Mouse (Mus musculus): ENCODE measurements around the gene Prmt9. TPM values are rescaled to one million over a fixed set of nuclear protein-coding genes. Genes with fewer than 3 reads are reported as not detected.
A peak's percentile ranks its signal among the peaks of the same experiment; 100 is the strongest.

Prmt9 gene
- polyA plus RNA-seq, 1 experiment from 2014 or later = 29.3 TPM

DNA sequence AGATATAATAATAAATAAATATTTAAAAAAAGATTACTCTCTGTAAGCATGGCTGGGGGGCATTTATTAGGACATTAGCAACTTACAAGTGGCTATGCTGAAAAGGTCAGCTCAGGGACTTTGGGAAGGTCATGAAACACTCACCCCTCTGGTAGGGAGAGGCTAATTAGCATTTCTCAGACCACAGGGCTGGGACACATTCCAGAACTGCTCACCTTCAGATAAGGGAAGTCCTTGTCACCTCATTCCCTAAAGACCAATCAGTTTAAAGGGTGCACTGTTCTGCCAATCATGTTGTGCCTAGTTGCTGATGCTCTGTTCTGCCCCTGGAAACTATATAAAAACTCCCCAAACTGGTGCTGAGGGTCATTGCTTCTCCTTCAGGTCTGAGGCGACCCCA is 10.9 kb upstream of the Prmt9 start:
- Histone ChIP-seq H3K27ac (replicated peaks; ENCODE audit: low read depth, low read length) (no peak overlapping the region), H3K4me2 (ENCODE audit: low read length) (no peak overlapping the region), H3K4me1 (ENCODE audit: control insufficient read depth, insufficient read depth, low read length) (no peaks in the 10 kb centered on the region), H3K4me3 (replicated peaks; ENCODE audit: low read depth, low read length) (no peak overlapping the region), H3K36me3 (ENCODE audit: control insufficient read depth, insufficient read depth, low read length) (no peaks in the 10 kb centered on the region), H3K9me3 (ENCODE audit: control insufficient read depth, low read length) (no peaks in the 10 kb centered on the region), H3K9ac (replicated peaks; ENCODE audit: low read length) (no peak overlapping the region), H3K27me3 (ENCODE audit: control insufficient read depth, insufficient read depth, low read length) (no peaks in the 10 kb centered on the region)
- no peak for ATAC-seq (ENCODE audit: low FRiP score, low TSS enrichment)
- no peak for DNase-seq
- WGBS = 91% methylated on average over 1 of the region's 1 CpGs

DNA sequence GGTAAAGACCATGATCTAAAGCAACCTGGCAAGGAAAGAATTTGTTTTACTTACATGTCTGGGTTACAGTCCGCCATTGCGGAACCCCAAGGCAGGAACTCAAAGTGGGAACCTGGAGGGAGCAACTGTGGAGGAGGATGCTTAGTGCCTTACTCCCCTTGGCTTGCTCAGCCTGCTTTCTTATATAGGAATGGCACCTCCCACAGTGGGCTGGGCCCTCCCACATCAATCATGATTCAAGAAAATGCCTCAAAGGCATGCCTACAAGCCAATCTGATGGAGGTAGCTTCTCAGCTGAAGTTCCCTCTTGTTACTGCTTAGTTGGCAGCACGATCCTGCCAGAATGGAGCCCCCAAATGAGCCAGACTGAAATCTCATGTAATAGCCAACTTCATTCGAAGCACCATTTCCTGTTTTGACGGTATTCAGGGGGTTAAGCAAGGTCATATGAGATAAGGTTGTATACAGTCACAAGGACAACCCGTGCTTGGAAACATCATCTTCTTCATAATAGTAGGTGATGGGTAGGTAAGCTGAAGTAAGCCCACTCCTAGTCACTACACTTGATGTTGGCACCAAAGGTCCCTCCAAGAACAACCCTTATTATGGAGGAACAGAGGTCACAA is 5.9 kb upstream of the Prmt9 start:
- ATAC-seq (ENCODE audit: low FRiP score, low TSS enrichment) (no peak), DNase-seq (no peak)
- H3K9me3 ChIP-seq (ENCODE audit: control insufficient read depth, low read length) = no peaks in the 10 kb centered on the region
- H3K4me3 ChIP-seq (replicated peaks; ENCODE audit: low read depth, low read length) = no peak overlapping the region
- H3K27ac ChIP-seq (replicated peaks; ENCODE audit: low read depth, low read length) = no peak overlapping the region
- H3K4me2 ChIP-seq (ENCODE audit: low read length) = no peak overlapping the region
- no peaks in the 10 kb centered on the region for H3K4me1 ChIP-seq (ENCODE audit: control insufficient read depth, insufficient read depth, low read length)
- no peaks in the 10 kb centered on the region for H3K36me3 ChIP-seq (ENCODE audit: control insufficient read depth, insufficient read depth, low read length)
- no peak overlapping the region for H3K9ac ChIP-seq (replicated peaks; ENCODE audit: low read length)
- WGBS = 89% methylated on average over 6 of the region's 6 CpGs
- no peaks in the 10 kb centered on the region for H3K27me3 ChIP-seq (ENCODE audit: control insufficient read depth, insufficient read depth, low read length)

DNA sequence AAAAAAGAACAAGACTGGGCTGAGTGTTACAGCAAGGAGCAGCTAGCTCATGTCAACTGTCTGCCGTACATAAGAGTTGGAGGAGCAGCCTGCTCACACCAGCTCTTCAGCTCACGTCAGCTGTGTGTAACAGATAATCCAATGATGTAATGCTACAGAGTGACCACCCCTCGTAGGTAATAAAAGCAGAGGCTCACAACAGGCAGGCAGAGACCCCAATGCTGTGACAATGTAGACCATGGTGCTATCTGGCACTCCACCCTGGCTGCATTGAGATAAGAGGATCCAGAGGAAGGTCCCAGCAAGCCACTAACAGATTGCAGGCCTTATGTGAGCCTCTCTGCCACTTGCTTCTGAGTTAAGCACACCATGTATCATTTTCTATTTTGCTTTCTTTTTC is 4.8 kb upstream of the Prmt9 start:
- DNase-seq = no peak
- H3K9ac ChIP-seq (replicated peaks; ENCODE audit: low read length) = no peak overlapping the region
- H3K4me3 ChIP-seq (replicated peaks; ENCODE audit: low read depth, low read length) = no peak overlapping the region
- no peaks in the 10 kb centered on the region for H3K36me3 ChIP-seq (ENCODE audit: control insufficient read depth, insufficient read depth, low read length)
- no peak for ATAC-seq (ENCODE audit: low FRiP score, low TSS enrichment)
- H3K27me3 ChIP-seq (ENCODE audit: control insufficient read depth, insufficient read depth, low read length) = no peaks in the 10 kb centered on the region
- no peak overlapping the region for H3K4me2 ChIP-seq (ENCODE audit: low read length)
- no peak overlapping the region for H3K27ac ChIP-seq (replicated peaks; ENCODE audit: low read depth, low read length)
- 68% methylated on average over 3 of the region's 3 CpGs for WGBS
- H3K9me3 ChIP-seq (ENCODE audit: control insufficient read depth, low read length) = no peaks in the 10 kb centered on the region
- no peaks in the 10 kb centered on the region for H3K4me1 ChIP-seq (ENCODE audit: control insufficient read depth, insufficient read depth, low read length)

DNA sequence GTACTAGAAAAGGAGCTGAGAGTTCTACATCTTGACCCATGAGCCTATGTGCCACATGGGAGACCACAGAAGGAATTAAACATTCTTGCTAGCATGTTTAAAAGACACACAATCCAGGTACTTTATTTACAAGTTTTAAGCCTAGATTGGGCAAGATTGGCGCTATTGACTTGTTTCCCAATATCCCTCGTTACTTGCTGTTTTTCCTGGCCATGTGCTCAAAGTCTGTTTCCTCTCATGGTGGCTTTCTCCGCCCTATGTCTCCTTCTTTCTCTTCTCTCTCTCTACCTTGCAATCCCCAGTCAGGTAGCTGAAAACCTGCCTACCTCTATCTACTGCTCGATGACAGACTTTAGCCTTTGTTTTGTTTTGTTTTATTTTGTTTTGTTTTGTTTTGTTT is 3.6 kb upstream of the Prmt9 start:
- peaks cover 3% of the 10 kb centered on the region; the same call in 1 of the 2 replicates for H3K4me1 ChIP-seq (ENCODE audit: control insufficient read depth, insufficient read depth, low read length)
- WGBS = 92% methylated on average over 4 of the region's 4 CpGs
- H3K4me2 ChIP-seq (ENCODE audit: low read length) = no peak overlapping the region
- H3K9ac ChIP-seq (replicated peaks; ENCODE audit: low read length) = no peak overlapping the region
- DNase-seq = no peak
- H3K9me3 ChIP-seq (ENCODE audit: control insufficient read depth, low read length) = no peaks in the 10 kb centered on the region
- no peak overlapping the region for H3K27ac ChIP-seq (replicated peaks; ENCODE audit: low read depth, low read length)
- H3K27me3 ChIP-seq (ENCODE audit: control insufficient read depth, insufficient read depth, low read length) = no peaks in the 10 kb centered on the region
- H3K4me3 ChIP-seq (replicated peaks; ENCODE audit: low read depth, low read length) = no peak overlapping the region
- no peak for ATAC-seq (ENCODE audit: low FRiP score, low TSS enrichment)
- no peaks in the 10 kb centered on the region for H3K36me3 ChIP-seq (ENCODE audit: control insufficient read depth, insufficient read depth, low read length)

DNA sequence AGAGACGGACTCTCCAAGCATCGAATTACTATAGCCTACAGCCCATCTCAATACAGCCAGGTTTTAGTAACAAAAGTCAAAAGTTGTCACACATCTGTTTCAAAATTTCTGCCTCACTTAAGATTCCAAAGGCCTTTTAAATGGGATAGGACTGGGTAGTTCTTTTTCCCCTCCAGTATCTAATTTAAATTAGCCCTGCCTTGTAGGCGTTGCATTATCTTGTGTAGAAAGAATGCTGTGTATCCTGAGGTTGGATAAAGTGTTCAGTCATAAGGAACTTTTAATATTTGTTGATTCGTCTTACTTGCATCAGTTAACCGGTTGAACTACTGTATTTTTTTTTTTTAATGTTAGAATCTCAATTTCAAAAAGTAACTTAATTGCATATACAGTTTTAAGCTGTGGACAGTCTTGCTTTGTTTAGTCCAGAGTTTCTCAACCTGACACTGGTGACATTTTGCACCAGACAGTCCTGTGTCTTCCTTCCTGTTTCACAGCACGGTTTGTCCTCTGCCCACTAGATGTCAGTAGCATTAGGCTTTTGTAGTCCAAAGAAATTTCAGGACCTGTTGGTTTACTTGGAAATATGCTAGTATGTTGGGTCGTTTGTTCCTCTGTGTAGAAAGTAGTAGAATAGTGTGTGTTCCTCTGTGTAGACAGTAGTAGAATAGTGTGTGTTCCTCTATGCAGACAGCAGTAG is 834 bp downstream of the Prmt9 start:
- H3K9me3 ChIP-seq (ENCODE audit: control insufficient read depth, low read length) = no peaks in the 10 kb centered on the region
- peak overlapping the region; percentile 79 for H3K4me3 ChIP-seq (replicated peaks; ENCODE audit: low read depth, low read length)
- DNase-seq (peak; percentile 76), ATAC-seq (ENCODE audit: low FRiP score, low TSS enrichment) (no peak)
- H3K4me2 ChIP-seq (ENCODE audit: low read length) = peak overlapping the region; percentile 80
- peaks cover 3% of the 10 kb centered on the region; the same call in 1 of the 2 replicates for H3K4me1 ChIP-seq (ENCODE audit: control insufficient read depth, insufficient read depth, low read length)
- no peaks in the 10 kb centered on the region for H3K27me3 ChIP-seq (ENCODE audit: control insufficient read depth, insufficient read depth, low read length)
- H3K27ac ChIP-seq (replicated peaks; ENCODE audit: low read depth, low read length) = peak overlapping the region; percentile 91; the same call in 1 of the 2 replicates
- peak overlapping the region; percentile 95 for H3K9ac ChIP-seq (replicated peaks; ENCODE audit: low read length)
- peaks cover 30% of the 10 kb centered on the region for H3K36me3 ChIP-seq (ENCODE audit: control insufficient read depth, insufficient read depth, low read length)
- WGBS = 24% methylated on average over 7 of the region's 7 CpGs

DNA sequence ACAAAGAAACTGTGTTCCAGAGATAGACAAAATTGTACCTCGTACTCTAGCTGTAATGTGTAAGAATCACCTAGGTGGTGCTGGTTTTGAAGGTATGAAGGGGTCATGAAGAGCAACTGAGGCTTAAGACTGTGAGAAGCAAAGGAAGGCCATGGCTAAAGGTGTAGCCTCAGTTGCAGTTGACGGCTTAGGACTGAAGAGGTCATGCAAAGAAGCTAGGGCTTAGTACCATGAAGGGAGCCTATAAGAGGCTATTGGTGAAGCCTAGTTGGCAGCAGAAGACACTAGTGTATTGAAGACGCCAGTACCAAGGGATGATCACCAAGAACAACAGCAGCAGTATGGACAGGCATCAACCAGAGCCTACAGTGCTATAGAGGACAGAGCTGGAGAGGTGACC is 3.3 kb downstream of the Prmt9 start:
- no peak overlapping the region for H3K9ac ChIP-seq (replicated peaks; ENCODE audit: low read length)
- peaks cover 3% of the 10 kb centered on the region; the same call in 1 of the 2 replicates for H3K4me1 ChIP-seq (ENCODE audit: control insufficient read depth, insufficient read depth, low read length)
- WGBS = 97% methylated on average over 3 of the region's 3 CpGs
- H3K36me3 ChIP-seq (ENCODE audit: control insufficient read depth, insufficient read depth, low read length) = peaks cover 48% of the 10 kb centered on the region
- H3K27ac ChIP-seq (replicated peaks; ENCODE audit: low read depth, low read length) = no peak overlapping the region
- DNase-seq = no peak
- no peaks in the 10 kb centered on the region for H3K9me3 ChIP-seq (ENCODE audit: control insufficient read depth, low read length)
- no peak overlapping the region for H3K4me2 ChIP-seq (ENCODE audit: low read length)
- no peak overlapping the region for H3K4me3 ChIP-seq (replicated peaks; ENCODE audit: low read depth, low read length)
- no peaks in the 10 kb centered on the region for H3K27me3 ChIP-seq (ENCODE audit: control insufficient read depth, insufficient read depth, low read length)
- ATAC-seq (ENCODE audit: low FRiP score, low TSS enrichment) = no peak

DNA sequence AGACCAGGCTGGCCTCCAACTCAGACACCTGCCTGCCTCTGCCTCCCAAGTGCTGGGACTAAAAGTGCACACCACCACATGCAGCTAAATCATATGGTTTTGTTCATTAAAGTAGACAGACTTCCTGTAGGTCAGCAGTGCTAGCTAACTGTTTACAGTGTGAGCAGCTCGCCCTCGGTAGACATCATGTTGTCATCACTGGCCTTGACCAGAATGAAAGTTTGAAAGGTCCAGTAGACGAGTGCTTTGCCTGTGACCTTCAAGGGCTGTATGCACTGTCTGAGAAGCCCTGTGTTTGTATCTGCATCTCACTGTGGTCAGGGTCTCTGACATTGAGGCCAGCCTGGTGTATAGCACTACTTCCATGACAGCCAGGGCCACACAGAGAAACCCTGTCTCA is 12.2 kb downstream of the Prmt9 start:
- Histone ChIP-seq H3K36me3 (ENCODE audit: control insufficient read depth, insufficient read depth, low read length) (peaks cover 78% of the 10 kb centered on the region), H3K9ac (replicated peaks; ENCODE audit: low read length) (no peak overlapping the region), H3K27ac (replicated peaks; ENCODE audit: low read depth, low read length) (no peak overlapping the region), H3K4me3 (replicated peaks; ENCODE audit: low read depth, low read length) (no peak overlapping the region), H3K4me1 (ENCODE audit: control insufficient read depth, insufficient read depth, low read length) (no peaks in the 10 kb centered on the region), H3K27me3 (ENCODE audit: control insufficient read depth, insufficient read depth, low read length) (no peaks in the 10 kb centered on the region), H3K9me3 (ENCODE audit: control insufficient read depth, low read length) (no peaks in the 10 kb centered on the region), H3K4me2 (ENCODE audit: low read length) (no peak overlapping the region)
- DNase-seq (no peak), ATAC-seq (ENCODE audit: low FRiP score, low TSS enrichment) (no peak)
- WGBS = 94% methylated on average over 3 of the region's 3 CpGs

DNA sequence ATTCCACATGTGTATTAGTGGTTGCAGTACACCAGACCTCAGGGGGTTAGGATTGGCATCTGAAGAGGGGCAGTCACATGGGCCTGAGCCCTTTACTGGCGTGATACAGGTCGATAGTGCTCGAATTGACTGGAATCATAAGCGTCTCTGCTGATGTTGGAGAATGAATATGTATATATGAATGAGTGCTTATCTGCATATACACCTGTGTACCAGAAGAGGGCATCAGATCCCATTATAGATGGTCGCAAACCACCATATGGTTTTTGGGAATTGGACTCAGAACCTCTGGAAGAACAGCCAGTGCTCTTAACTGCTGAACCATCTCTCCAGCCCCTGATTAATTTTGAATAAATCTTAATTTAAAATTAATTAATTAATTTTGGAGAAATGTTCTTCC is 25.0 kb downstream of the Prmt9 start:
- Histone ChIP-seq H3K4me3 (replicated peaks; ENCODE audit: low read depth, low read length) (no peak overlapping the region), H3K9ac (replicated peaks; ENCODE audit: low read length) (no peak overlapping the region), H3K4me1 (ENCODE audit: control insufficient read depth, insufficient read depth, low read length) (no peaks in the 10 kb centered on the region), H3K27me3 (ENCODE audit: control insufficient read depth, insufficient read depth, low read length) (no peaks in the 10 kb centered on the region), H3K36me3 (ENCODE audit: control insufficient read depth, insufficient read depth, low read length) (peaks cover 51% of the 10 kb centered on the region), H3K9me3 (ENCODE audit: control insufficient read depth, low read length) (no peaks in the 10 kb centered on the region), H3K27ac (replicated peaks; ENCODE audit: low read depth, low read length) (no peak overlapping the region), H3K4me2 (ENCODE audit: low read length) (no peak overlapping the region)
- peak; percentile 2 for DNase-seq
- no peak for ATAC-seq (ENCODE audit: low FRiP score, low TSS enrichment)
- 94% methylated on average over 5 of the region's 5 CpGs for WGBS

DNA sequence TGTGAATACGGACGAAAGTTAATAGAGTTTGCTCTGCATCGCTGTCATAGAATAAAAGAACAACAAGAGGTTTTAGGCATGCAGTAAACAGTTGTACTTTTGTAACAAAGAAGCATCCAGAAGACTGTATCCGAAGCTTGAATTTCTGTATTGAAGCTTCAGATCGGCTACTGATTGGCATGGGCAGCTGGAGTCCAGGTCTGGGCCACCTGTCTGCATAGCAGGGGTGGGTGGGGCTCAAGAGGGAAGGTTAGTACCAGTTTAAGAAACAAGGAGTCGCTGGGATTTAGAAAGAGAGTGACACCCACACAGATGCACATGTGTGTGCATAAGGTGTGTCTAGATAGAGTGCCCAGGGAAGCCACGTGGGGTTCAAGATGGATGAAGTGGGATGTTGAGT is 28.5 kb downstream of the Prmt9 start:
- WGBS = 97% methylated on average over 7 of the region's 7 CpGs
- no peak for ATAC-seq (ENCODE audit: low FRiP score, low TSS enrichment)
- Histone ChIP-seq H3K9ac (replicated peaks; ENCODE audit: low read length) (no peak overlapping the region), H3K27me3 (ENCODE audit: control insufficient read depth, insufficient read depth, low read length) (no peaks in the 10 kb centered on the region), H3K9me3 (ENCODE audit: control insufficient read depth, low read length) (no peaks in the 10 kb centered on the region), H3K4me2 (ENCODE audit: low read length) (no peak overlapping the region), H3K27ac (replicated peaks; ENCODE audit: low read depth, low read length) (no peak overlapping the region), H3K36me3 (ENCODE audit: control insufficient read depth, insufficient read depth, low read length) (peaks cover 57% of the 10 kb centered on the region), H3K4me1 (ENCODE audit: control insufficient read depth, insufficient read depth, low read length) (no peaks in the 10 kb centered on the region), H3K4me3 (replicated peaks; ENCODE audit: low read depth, low read length) (no peak overlapping the region)
- no peak for DNase-seq
